Mouse (Mus musculus): ENCODE data around the gene Rcor2. TPM values are rescaled to one million over a fixed set of nuclear protein-coding genes. Genes with fewer than 3 reads are reported as not detected.

The Rcor2 gene
- polyA plus RNA-seq, 2 experiments: 0.36 to 1.7 TPM

GRCm38 (mm10) chr19:7315587-7315984 is 48.5 kb downstream of the Rcor2 start:
- no peaks in the 10 kb centered on the region for H3K9me3 ChIP-seq (ENCODE audit: control insufficient read depth, low read length)
- H3K9ac ChIP-seq (replicated peaks): no peak overlapping the region
- no peak overlapping the region for H3K27ac ChIP-seq
- H3K27me3 ChIP-seq (ENCODE audit: control insufficient read depth, insufficient read depth, low read length): no peaks in the 10 kb centered on the region
- H3K36me3 ChIP-seq (replicated peaks; ENCODE audit: control insufficient read depth, insufficient read depth, low read depth): no peaks in the 10 kb centered on the region
- peaks cover 30 to 36% of the 10 kb centered on the region in 2 experiments for H3K4me1 ChIP-seq (replicated peaks; ENCODE audit: control insufficient read depth in 2 of 2, insufficient read depth in 2 of 2, low read length in 1 of 2)
- ATAC-seq (ENCODE audit: insufficient read depth): no peak
- no peak overlapping the region for H3K4me2 ChIP-seq (ENCODE audit: low read depth)
- no peak for DNase-seq (ENCODE audit: low read depth in 3 of 3, low spot score in 3 of 3)
- no peak overlapping the region for H3K4me3 ChIP-seq (ENCODE audit: insufficient read depth in 1 of 2, low read depth in 2 of 2, low read length in 2 of 2)
- TF ChIP-seq CTCF (IDR thresholded peaks at IDR 0.05; ENCODE audit: low read depth): no peak
- TF ChIP-seq EP300 (IDR thresholded peaks at IDR 0.05; ENCODE audit: low read depth): no peak
- WGBS (ENCODE audit: insufficient replicate concordance): 61% methylated on average over 4 of the region's 4 CpGs

- Histone ChIP-seq H3K4me3 (ENCODE audit: insufficient read depth in 1 of 2, low read depth in 2 of 2, low read length in 2 of 2) (no peak overlapping the region), H3K27me3 (ENCODE audit: control insufficient read depth, insufficient read depth, low read length) (no peaks in the 10 kb centered on the region), H3K27ac (no peak overlapping the region), H3K9ac (replicated peaks) (no peak overlapping the region), H3K9me3 (ENCODE audit: control insufficient read depth, low read length) (no peaks in the 10 kb centered on the region), H3K4me2 (ENCODE audit: low read depth) (no peak overlapping the region), H3K4me1 (replicated peaks; ENCODE audit: control insufficient read depth in 2 of 2, insufficient read depth in 2 of 2, low read length in 1 of 2) (peaks cover 17 to 28% of the 10 kb centered on the region in 2 experiments), H3K36me3 (replicated peaks; ENCODE audit: control insufficient read depth, insufficient read depth, low read depth) (no peaks in the 10 kb centered on the region)
- no peak for DNase-seq (ENCODE audit: low read depth in 3 of 3, low spot score in 3 of 3)
- ATAC-seq (ENCODE audit: insufficient read depth): no peak
- TF ChIP-seq EP300 (IDR thresholded peaks at IDR 0.05; ENCODE audit: low read depth): no peak
- TF ChIP-seq CTCF (IDR thresholded peaks at IDR 0.05; ENCODE audit: low read depth): no peak
- WGBS (ENCODE audit: insufficient replicate concordance): 64% methylated on average over 4 of the region's 4 CpGs
Measured at GRCm38 (mm10) chr19:7316822-7317221, 49.7 kb downstream of the Rcor2 start.

- Histone ChIP-seq H3K27me3 (ENCODE audit: control insufficient read depth, insufficient read depth, low read length) (no peaks in the 10 kb centered on the region), H3K9me3 (ENCODE audit: control insufficient read depth, low read length) (no peaks in the 10 kb centered on the region), H3K27ac (no peak overlapping the region), H3K9ac (replicated peaks) (no peak overlapping the region), H3K4me3 (ENCODE audit: insufficient read depth in 1 of 2, low read depth in 2 of 2, low read length in 2 of 2) (no peak overlapping the region), H3K4me1 (replicated peaks; ENCODE audit: control insufficient read depth in 2 of 2, insufficient read depth in 2 of 2, low read length in 1 of 2) (peaks cover 12 to 29% of the 10 kb centered on the region in 2 experiments), H3K4me2 (ENCODE audit: low read depth) (no peak overlapping the region), H3K36me3 (replicated peaks; ENCODE audit: control insufficient read depth, insufficient read depth, low read depth) (no peaks in the 10 kb centered on the region)
- TF ChIP-seq EP300 (IDR thresholded peaks at IDR 0.05; ENCODE audit: low read depth) (no peak), CTCF (IDR thresholded peaks at IDR 0.05; ENCODE audit: low read depth) (no peak)
- WGBS (ENCODE audit: insufficient replicate concordance): 59% methylated on average over 4 of the region's 4 CpGs
- no peak for ATAC-seq (ENCODE audit: insufficient read depth)
- no peak for DNase-seq (ENCODE audit: low read depth in 3 of 3, low spot score in 3 of 3)
Measured at GRCm38 (mm10) chr19:7317716-7318115, 50.6 kb downstream of the Rcor2 start.

- H3K27ac ChIP-seq: no peak overlapping the region
- H3K4me3 ChIP-seq (ENCODE audit: insufficient read depth in 1 of 2, low read depth in 2 of 2, low read length in 2 of 2): no peak overlapping the region
- no peaks in the 10 kb centered on the region for H3K36me3 ChIP-seq (replicated peaks; ENCODE audit: control insufficient read depth, insufficient read depth, low read depth)
- peaks cover 6 to 21% of the 10 kb centered on the region in 2 experiments for H3K4me1 ChIP-seq (replicated peaks; ENCODE audit: control insufficient read depth in 2 of 2, insufficient read depth in 2 of 2, low read length in 1 of 2)
- no peak overlapping the region for H3K4me2 ChIP-seq (ENCODE audit: low read depth)
- WGBS (ENCODE audit: insufficient replicate concordance): 57% methylated on average over 2 of the region's 2 CpGs
- no peak for TF ChIP-seq CTCF (IDR thresholded peaks at IDR 0.05; ENCODE audit: low read depth)
- no peak for TF ChIP-seq EP300 (IDR thresholded peaks at IDR 0.05; ENCODE audit: low read depth)
- no peak for DNase-seq (ENCODE audit: low read depth in 3 of 3, low spot score in 3 of 3)
- ATAC-seq (ENCODE audit: insufficient read depth): no peak
- no peaks in the 10 kb centered on the region for H3K9me3 ChIP-seq (ENCODE audit: control insufficient read depth, low read length)
- no peak overlapping the region for H3K9ac ChIP-seq (replicated peaks)
- no peaks in the 10 kb centered on the region for H3K27me3 ChIP-seq (ENCODE audit: control insufficient read depth, insufficient read depth, low read length)
Measured at GRCm38 (mm10) chr19:7320181-7320580, 53.1 kb downstream of the Rcor2 start.

- 76% methylated on average over 3 of the region's 3 CpGs for WGBS (ENCODE audit: insufficient replicate concordance)
- H3K27me3 ChIP-seq (ENCODE audit: control insufficient read depth, insufficient read depth, low read length): no peaks in the 10 kb centered on the region
- ATAC-seq (ENCODE audit: insufficient read depth): no peak
Measured at GRCm38 (mm10) chr19:7321391-7321790, 54.3 kb downstream of the Rcor2 start.

More at GRCm38 (mm10) chr19:7321391-7321790, 54.3 kb downstream of the Rcor2 start:
- Histone ChIP-seq H3K36me3 (replicated peaks; ENCODE audit: control insufficient read depth, insufficient read depth, low read depth) (no peaks in the 10 kb centered on the region), H3K9me3 (ENCODE audit: control insufficient read depth, low read length) (no peaks in the 10 kb centered on the region), H3K9ac (replicated peaks) (no peak overlapping the region), H3K4me1 (replicated peaks; ENCODE audit: control insufficient read depth in 2 of 2, insufficient read depth in 2 of 2, low read length in 1 of 2) (peaks cover 0 to 14% of the 10 kb centered on the region in 2 experiments; a peak in 3 of 4 replicates), H3K27ac (no peak overlapping the region), H3K4me3 (ENCODE audit: insufficient read depth in 1 of 2, low read depth in 2 of 2, low read length in 2 of 2) (no peak overlapping the region), H3K4me2 (ENCODE audit: low read depth) (no peak overlapping the region)
- no peak for TF ChIP-seq CTCF (IDR thresholded peaks at IDR 0.05; ENCODE audit: low read depth)
- no peak for TF ChIP-seq EP300 (IDR thresholded peaks at IDR 0.05; ENCODE audit: low read depth)
- no peak for DNase-seq (ENCODE audit: low read depth in 3 of 3, low spot score in 3 of 3)

Other genes starting within 250 kb of the Rcor2 start
- gene Fermt3, start 247.9 kb upstream of the Rcor2 start, polyA plus RNA-seq (2012; rRNA removed): 58.1 and 58.9 TPM in 2 replicates
- gene Fermt3, start 247.9 kb upstream of the Rcor2 start, polyA plus RNA-seq (2014; fragmentation: Nextera tagmentation; extraction: Ambion mirVana): 72.2 and 78.4 TPM in 2 replicates
- 56.2 and 86.2 TPM in 2 replicates for gene Stip1, start 227.4 kb upstream of the Rcor2 start, polyA plus RNA-seq (2012; rRNA removed)
- 113 and 122 TPM in 2 replicates for gene Stip1, start 227.4 kb upstream of the Rcor2 start, polyA plus RNA-seq (2014; fragmentation: Nextera tagmentation; extraction: Ambion mirVana)
- gene Macrod1, start 210.5 kb upstream of the Rcor2 start, polyA plus RNA-seq (2012; rRNA removed): 4.5 TPM in 2 replicates
- gene Macrod1, start 210.5 kb upstream of the Rcor2 start, polyA plus RNA-seq (2014; fragmentation: Nextera tagmentation; extraction: Ambion mirVana): 3.7 and 5.1 TPM in 2 replicates
- gene Flrt1, start 161.6 kb upstream of the Rcor2 start, polyA plus RNA-seq (2012; rRNA removed): 0.01 and 0.02 TPM in 2 replicates
- 0.08 and 0.09 TPM in 2 replicates for gene Flrt1, start 161.6 kb upstream of the Rcor2 start, polyA plus RNA-seq (2014; fragmentation: Nextera tagmentation; extraction: Ambion mirVana)
- 31.5 and 34.7 TPM in 2 replicates for gene Otub1, start 61.0 kb upstream of the Rcor2 start, polyA plus RNA-seq (2012; rRNA removed)
- gene Otub1, start 61.0 kb upstream of the Rcor2 start, polyA plus RNA-seq (2014; fragmentation: Nextera tagmentation; extraction: Ambion mirVana): 50.5 and 52.4 TPM in 2 replicates
- 282 and 547 TPM in 2 replicates for gene Cox8a, start 49.7 kb upstream of the Rcor2 start, polyA plus RNA-seq (2012; rRNA removed)
- gene Cox8a, start 49.7 kb upstream of the Rcor2 start, polyA plus RNA-seq (2014; fragmentation: Nextera tagmentation; extraction: Ambion mirVana): 803 and 809 TPM in 2 replicates
- 16.1 and 18.0 TPM in 2 replicates for gene Naa40, start 26.1 kb upstream of the Rcor2 start, polyA plus RNA-seq (2012; rRNA removed)
- 23.1 and 24.9 TPM in 2 replicates for gene Naa40, start 26.1 kb upstream of the Rcor2 start, polyA plus RNA-seq (2014; fragmentation: Nextera tagmentation; extraction: Ambion mirVana)
- 14.2 and 17.4 TPM in 2 replicates for gene Mark2, start 74.5 kb downstream of the Rcor2 start, polyA plus RNA-seq (2012; rRNA removed)
- gene Mark2, start 74.5 kb downstream of the Rcor2 start, polyA plus RNA-seq (2014; fragmentation: Nextera tagmentation; extraction: Ambion mirVana): 14.3 and 18.9 TPM in 2 replicates
- 2.5 and 2.9 TPM in 2 replicates for gene Spindoc, start 115.7 kb downstream of the Rcor2 start, polyA plus RNA-seq (2012; rRNA removed)
- 2.2 and 2.6 TPM in 2 replicates for gene Spindoc, start 115.7 kb downstream of the Rcor2 start, polyA plus RNA-seq (2014; fragmentation: Nextera tagmentation; extraction: Ambion mirVana)
- gene 2700081O15Rik, start 150.3 kb downstream of the Rcor2 start, polyA plus RNA-seq (2012; rRNA removed): 5.6 and 6.3 TPM in 2 replicates
- 0.86 and 1.2 TPM in 2 replicates for gene 2700081O15Rik, start 150.3 kb downstream of the Rcor2 start, polyA plus RNA-seq (2014; fragmentation: Nextera tagmentation; extraction: Ambion mirVana)
- gene Rtn3, start 216.0 kb downstream of the Rcor2 start, polyA plus RNA-seq (2012; rRNA removed): 35.3 and 45.1 TPM in 2 replicates
- 52.5 and 58.0 TPM in 2 replicates for gene Rtn3, start 216.0 kb downstream of the Rcor2 start, polyA plus RNA-seq (2014; fragmentation: Nextera tagmentation; extraction: Ambion mirVana)
- gene Atl3, start 226.7 kb downstream of the Rcor2 start, polyA plus RNA-seq (2012; rRNA removed): 5.2 and 7.3 TPM in 2 replicates
- gene Atl3, start 226.7 kb downstream of the Rcor2 start, polyA plus RNA-seq (2014; fragmentation: Nextera tagmentation; extraction: Ambion mirVana): 6.7 and 7.5 TPM in 2 replicates